Mouse (Mus musculus) intestine, postnatal 0 days (tissue): ENCODE measurements around the gene Abca2. TPM values are rescaled to one million over a fixed set of nuclear protein-coding genes. Genes with fewer than 3 reads are reported as not detected.
A peak's percentile ranks its signal among the peaks of the same experiment; 100 is the strongest.

Experiments
- ATAC-seq: fragments of 200-750 bp; cut with Nextera tagmentation; 2 replicates; pipeline ENCODE4 v1.8.0; 2017; ENCODE audit warnings: mild to moderate bottlenecking, moderate TSS enrichment, moderate library complexity
- H3K27ac ChIP-seq: fragments of 300-500 bp; sonication (generic); 2 replicates; pipeline ENCODE4 v1.5.1; 2014; ENCODE audit warnings: mild to moderate bottlenecking, low read depth, low read length, moderate library complexity
- H3K27me3 ChIP-seq: fragments of 300-500 bp; sonication (generic); replicated peaks from 2 replicates; pipeline ENCODE4 v1.6.1; 2014; ENCODE audit warnings: low read length, mixed read lengths; ENCODE audit not compliant: control insufficient read depth, insufficient read depth
- H3K36me3 ChIP-seq: fragments of 300-500 bp; sonication (generic); 2 replicates; pipeline ENCODE4 v1.6.1; 2014; ENCODE audit warnings: mild to moderate bottlenecking, moderate library complexity; ENCODE audit not compliant: control insufficient read depth, insufficient read depth
- H3K4me1 ChIP-seq: fragments of 300-500 bp; sonication (generic); replicated peaks from 2 replicates; pipeline ENCODE4 v1.6.1; 2014; ENCODE audit warnings: antibody characterized with exemption, low read length, mixed read lengths; ENCODE audit not compliant: control insufficient read depth, insufficient read depth
- H3K4me2 ChIP-seq: fragments of 300-500 bp; sonication (generic); replicated peaks from 2 replicates; pipeline ENCODE4 v1.6.1; 2014; ENCODE audit warnings: low read depth, mild to moderate bottlenecking, moderate library complexity
- H3K4me3 ChIP-seq: fragments of 300-500 bp; sonication (generic); 2 replicates; pipeline ENCODE4 v1.5.1; 2014; ENCODE audit warnings: low read depth, low read length
- H3K9ac ChIP-seq: fragments of 300-500 bp; sonication (generic); 2 replicates; pipeline ENCODE4 v1.6.1; 2014; ENCODE audit warnings: mild to moderate bottlenecking, low read depth, low read length
- H3K9me3 ChIP-seq: fragments of 300-500 bp; sonication (generic); 2 replicates; pipeline ENCODE4 v1.6.1; 2016; ENCODE audit warnings: mixed run types; ENCODE audit not compliant: control insufficient read depth
- CTCF ChIP-seq: sonication (generic); IDR thresholded peaks from 2 replicates; pipeline ENCODE4 v1.5.1; 2016; ENCODE audit warnings: low read depth, mild to moderate bottlenecking, control low read depth, antibody characterized with exemption, moderate library complexity
- WGBS: fragments of 180-500 bp; shearing (Covaris S2); extraction: QIAGEN DNeasy Blood & Tissue Kit; methylation state at CpG from one replicate; pipeline ENCODE4 v1.1.7; 2014; 5-methylcytosine and 5-hydroxymethylcytosine counted together
- polyA plus RNA-seq: library from polyadenylated mRNA; unstranded; fragments of >200 nt; fragmentation: Nextera tagmentation; extraction: Ambion mirVana; gene quantifications from 2 replicates; pipeline ENCODE4 v1.2.1, GENCODE M21; 2015

Abca2 gene
- polyA plus RNA-seq, 1 experiment from 2014 or later: 1.1 TPM

DNA sequence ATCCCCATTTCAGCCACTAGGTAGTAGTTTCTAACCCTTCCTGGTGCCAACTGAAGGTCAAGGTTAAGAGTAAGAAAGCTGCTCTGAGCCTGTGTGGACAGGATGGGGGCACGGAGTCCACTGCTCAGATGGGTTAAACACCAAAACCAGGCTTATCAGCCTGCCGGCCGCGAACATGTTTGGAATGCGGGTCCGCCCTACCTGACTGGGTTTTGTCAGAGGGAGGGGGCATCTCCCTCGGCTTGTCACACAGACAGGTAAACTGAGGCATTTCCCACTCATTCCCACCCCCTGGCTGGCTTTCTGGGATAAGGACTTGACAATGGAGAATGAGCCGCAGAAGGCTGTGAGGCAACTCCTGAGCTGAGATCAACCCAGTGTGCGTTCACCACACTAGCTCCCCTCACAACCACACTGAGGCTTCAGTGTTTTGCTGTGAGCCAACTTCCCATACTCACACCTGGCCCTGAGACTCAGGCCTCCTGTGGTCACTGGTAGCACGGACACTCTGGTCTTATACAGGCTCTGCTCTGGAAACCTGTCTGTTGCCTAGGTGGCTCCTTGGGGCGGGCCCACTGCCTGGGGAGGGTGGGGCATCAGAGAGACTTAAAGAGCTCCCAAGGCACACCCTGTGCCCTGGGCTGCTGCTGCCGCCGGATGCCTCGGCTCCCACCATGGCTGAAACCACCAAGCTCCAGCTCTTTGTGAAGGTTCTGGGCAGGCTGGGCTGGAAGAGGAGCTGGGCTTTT, 27.9 kb downstream of the Abca2 start, which contains the start of gene Clic3:
Clic3 (plus strand) TSS at position 634 of the 749 bp plus-strand sequence.
- no peaks in the 10 kb centered on the region for H3K9me3 ChIP-seq
- H3K4me1 ChIP-seq: peaks cover 3% of the 10 kb centered on the region
- TF ChIP-seq CTCF: no peak
- no peak within 1 kb of the TSS for H3K4me3 ChIP-seq
- peak within 1 kb of the TSS; percentile 1 for H3K4me2 ChIP-seq
- H3K36me3 ChIP-seq: peaks cover 5% of the 10 kb centered on the region; the same call in 1 of the 2 replicates
- H3K27ac ChIP-seq: no peak within 1 kb of the TSS
- WGBS: 23% methylated on average over 14 of the region's 14 CpGs
- ATAC-seq: 0 out of 2 replicates have a peak, but pooled peaks have one; percentile 7
- H3K27me3 ChIP-seq: no peaks in the 10 kb centered on the region
- H3K9ac ChIP-seq: no peak within 1 kb of the TSS

DNA sequence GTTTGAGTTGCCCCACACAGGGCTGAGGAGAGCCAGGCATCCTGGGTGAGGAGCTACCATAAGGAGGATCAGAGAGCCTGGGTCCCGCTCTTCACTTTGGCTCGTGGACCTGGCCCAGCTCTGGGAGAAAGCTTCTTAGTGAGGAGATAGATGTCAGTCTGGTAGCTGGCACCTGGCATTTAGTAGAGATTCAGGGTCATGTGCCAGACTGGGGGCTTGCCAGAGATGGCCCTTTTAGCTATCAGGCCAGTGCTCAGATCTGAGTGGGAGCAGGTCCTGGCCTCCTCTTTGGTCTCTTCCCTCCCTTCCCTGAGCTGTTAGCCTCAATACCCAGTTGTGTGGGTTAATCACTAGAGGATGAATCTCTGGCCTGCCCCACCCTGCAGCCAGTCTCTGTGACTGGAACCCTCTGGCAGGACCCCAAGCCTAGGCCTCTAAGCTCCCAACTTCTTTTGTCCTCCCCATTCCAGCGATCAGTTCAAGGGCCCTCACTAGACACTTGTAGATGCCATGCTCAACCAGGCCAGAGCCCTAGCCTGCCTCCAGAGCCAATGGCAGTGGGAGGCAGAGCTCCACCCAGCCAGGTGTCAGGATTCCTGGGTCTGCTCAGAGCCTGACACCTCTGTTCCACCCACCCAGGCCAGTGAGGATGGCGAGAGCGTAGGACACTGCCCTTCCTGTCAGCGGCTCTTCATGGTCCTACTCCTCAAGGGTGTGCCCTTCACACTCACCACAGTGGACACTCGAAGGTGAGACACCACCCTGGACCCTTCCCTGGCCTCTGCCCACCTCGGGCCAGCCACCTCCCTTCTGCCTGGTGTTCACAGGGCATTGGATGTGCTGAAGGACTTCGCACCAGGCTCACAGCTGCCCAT, 28.8 kb downstream of the Abca2 start:
- Histone ChIP-seq H3K4me3 (no peak overlapping the region), H3K9ac (no peak overlapping the region), H3K27me3 (no peaks in the 10 kb centered on the region), H3K4me2 (0 out of 2 replicates have a peak overlapping the region, but pooled peaks have one; percentile 1), H3K27ac (no peak overlapping the region), H3K9me3 (no peaks in the 10 kb centered on the region), H3K36me3 (peaks cover 5% of the 10 kb centered on the region; the same call in 1 of the 2 replicates), H3K4me1 (peaks cover 6% of the 10 kb centered on the region)
- 79% methylated on average over 9 of the region's 9 CpGs for whole genome bisulfite sequencing
- TF ChIP-seq CTCF: no peak
- no peak for ATAC-seq

DNA sequence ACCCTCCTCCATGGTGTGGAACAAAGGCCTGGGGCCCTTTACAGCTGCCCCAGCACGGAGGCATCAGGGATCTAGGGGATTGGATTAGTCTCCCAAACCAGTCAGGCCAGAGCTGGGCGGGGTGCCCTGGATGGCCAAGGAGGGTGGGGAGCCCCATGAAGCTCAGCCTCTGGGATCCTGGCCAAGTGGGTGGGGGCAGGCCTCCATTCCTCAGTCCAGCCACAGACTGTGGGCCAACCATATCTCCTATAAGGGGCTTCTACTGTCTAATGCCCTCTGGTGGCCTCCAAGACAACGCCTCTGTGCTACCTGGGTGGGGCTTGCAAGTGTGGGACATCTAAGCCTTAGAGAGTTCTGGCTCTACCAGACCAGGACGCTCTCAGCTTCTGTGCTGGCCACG, 30.4 kb downstream of the Abca2 start:
- no peak overlapping the region for H3K4me2 ChIP-seq
- 51% methylated on average over 5 of the region's 5 CpGs for WGBS

GRCm38 (mm10) chr2:25460135-25460534, 31.6 kb downstream of the Abca2 start:
- Histone ChIP-seq H3K4me2 (peak overlapping the region; percentile 85), H3K27me3 (no peaks in the 10 kb centered on the region), H3K9ac (peak overlapping the region; percentile 65), H3K4me3 (peak overlapping the region; percentile 72), H3K9me3 (no peaks in the 10 kb centered on the region), H3K27ac (peak overlapping the region; percentile 92), H3K4me1 (peaks cover 6% of the 10 kb centered on the region), H3K36me3 (peaks cover 5% of the 10 kb centered on the region; the same call in 1 of the 2 replicates)
- ATAC-seq: peak; percentile 3; the same call in 1 of the 2 replicates
- WGBS: 24% methylated on average over 5 of the region's 5 CpGs
- no peak for TF ChIP-seq CTCF

More for the DNA sequence above, 30.4 kb downstream of the Abca2 start:
- Histone ChIP-seq H3K27ac (no peak overlapping the region), H3K9ac (no peak overlapping the region), H3K36me3 (peaks cover 5% of the 10 kb centered on the region; the same call in 1 of the 2 replicates), H3K9me3 (no peaks in the 10 kb centered on the region), H3K27me3 (no peaks in the 10 kb centered on the region), H3K4me1 (peaks cover 6% of the 10 kb centered on the region), H3K4me3 (no peak overlapping the region)
- TF ChIP-seq CTCF: peak; percentile 23; the same call in 1 of the 2 replicates
- no peak for ATAC-seq

GRCm38 (mm10) chr2:25460551-25461309, 32.2 kb downstream of the Abca2 start, which contains the start of gene Paxx:
TSS of gene Paxx (minus strand) at chr2:25461094.
- peak within 1 kb of the TSS; percentile 92 for H3K27ac ChIP-seq
- H3K9ac ChIP-seq: peak within 1 kb of the TSS; percentile 65
- H3K36me3 ChIP-seq: peaks cover 5% of the 10 kb centered on the region; the same call in 1 of the 2 replicates
- H3K4me3 ChIP-seq: peak within 1 kb of the TSS; percentile 72
- peaks cover 6% of the 10 kb centered on the region for H3K4me1 ChIP-seq
- peak; percentile 89 for ATAC-seq
- TF ChIP-seq CTCF: no peak
- no peaks in the 10 kb centered on the region for H3K27me3 ChIP-seq
- H3K9me3 ChIP-seq: no peaks in the 10 kb centered on the region
- H3K4me2 ChIP-seq: peak within 1 kb of the TSS; percentile 85
- under 1% methylated on average over 48 of the region's 48 CpGs for WGBS
